Mouse (Mus musculus) heart, postnatal 0 days (tissue): ENCODE results near the gene Kndc1. TPM values are rescaled to one million over a fixed set of nuclear protein-coding genes. Genes with fewer than 3 reads are reported as not detected.

Experiments
- ATAC-seq: fragments of 200-750 bp; cut with Nextera tagmentation; 2 replicates; pipeline ENCODE4 v1.8.0; 2017; ENCODE audit warnings: low read depth, moderate number of reproducible peaks, moderate library complexity; ENCODE audit not compliant: insufficient read depth
- DNase-seq: peaks from one replicate; pipeline ENCODE4 v3.0.0-alpha.2; 2016; ENCODE audit warnings: low spot score
- H3K27ac ChIP-seq: fragments of 300-500 bp; sonication (generic); 2 replicates; pipeline ENCODE4 v1.5.1; 2014; ENCODE audit warnings: low read depth, mild to moderate bottlenecking
- H3K27me3 ChIP-seq: fragments of 300-500 bp; sonication (generic); 2 replicates; pipeline ENCODE4 v1.6.1; 2014; ENCODE audit warnings: low read length, mixed read lengths; ENCODE audit not compliant: control insufficient read depth, insufficient read depth
- H3K36me3 ChIP-seq: fragments of 300-500 bp; sonication (generic); replicated peaks from 2 replicates; pipeline ENCODE4 v1.6.1; 2014; ENCODE audit warnings: low read length, mixed read lengths; ENCODE audit not compliant: control insufficient read depth, insufficient read depth
- H3K4me1 ChIP-seq: fragments of 300-500 bp; sonication (generic); 2 replicates; pipeline ENCODE4 v1.6.1; 2014; ENCODE audit warnings: antibody characterized with exemption; ENCODE audit not compliant: control insufficient read depth, insufficient read depth
- H3K4me2 ChIP-seq: fragments of 300-500 bp; sonication (generic); 2 replicates; pipeline ENCODE4 v1.6.1; 2014; ENCODE audit warnings: low read depth, mild to moderate bottlenecking, low read length, moderate library complexity
- H3K4me3 ChIP-seq: fragments of 300-500 bp; sonication (generic); 2 replicates; pipeline ENCODE4 v1.5.1; 2014; ENCODE audit warnings: low read depth, low read length
- H3K9ac ChIP-seq: fragments of 300-500 bp; sonication (generic); replicated peaks from 2 replicates; pipeline ENCODE4 v1.6.1; 2014; ENCODE audit warnings: low read depth, low read length, mixed read lengths
- H3K9me3 ChIP-seq: fragments of 300-500 bp; sonication (generic); replicated peaks from 2 replicates; pipeline ENCODE4 v1.6.1; 2016; ENCODE audit warnings: low read length; ENCODE audit not compliant: control insufficient read depth
- CTCF ChIP-seq: IDR thresholded peaks from 2 replicates; pipeline ENCODE4 v1.5.1; 2016; ENCODE audit warnings: antibody characterized with exemption, control low read depth, low read depth
- EP300 ChIP-seq: IDR thresholded peaks from 2 replicates; pipeline ENCODE4 v1.6.1; 2016; ENCODE audit warnings: antibody characterized with exemption, low read depth
- WGBS: fragments of 180-500 bp; shearing (Covaris S2); extraction: QIAGEN DNeasy Blood & Tissue Kit; methylation state at CpG from one replicate; pipeline ENCODE4 v1.1.7; 2014; 5-methylcytosine and 5-hydroxymethylcytosine counted together
- polyA plus RNA-seq: library from polyadenylated mRNA; unstranded; fragments of >200 nt; fragmentation: Nextera tagmentation; extraction: Ambion mirVana; gene quantifications from 2 replicates; pipeline ENCODE4 v1.2.1, GENCODE M21; 2015
- total RNA-seq: library from RNA; depleted of rRNA; stranded (reverse); fragments of >200 nt; gene quantifications from 2 replicates; pipeline ENCODE4 v1.2.3, GENCODE M21; 2014; ENCODE audit warnings: low replicate concordance

Gene Kndc1
- total and polyA plus RNA-seq, 2 experiments from 2014 or later, result not detected

DNA sequence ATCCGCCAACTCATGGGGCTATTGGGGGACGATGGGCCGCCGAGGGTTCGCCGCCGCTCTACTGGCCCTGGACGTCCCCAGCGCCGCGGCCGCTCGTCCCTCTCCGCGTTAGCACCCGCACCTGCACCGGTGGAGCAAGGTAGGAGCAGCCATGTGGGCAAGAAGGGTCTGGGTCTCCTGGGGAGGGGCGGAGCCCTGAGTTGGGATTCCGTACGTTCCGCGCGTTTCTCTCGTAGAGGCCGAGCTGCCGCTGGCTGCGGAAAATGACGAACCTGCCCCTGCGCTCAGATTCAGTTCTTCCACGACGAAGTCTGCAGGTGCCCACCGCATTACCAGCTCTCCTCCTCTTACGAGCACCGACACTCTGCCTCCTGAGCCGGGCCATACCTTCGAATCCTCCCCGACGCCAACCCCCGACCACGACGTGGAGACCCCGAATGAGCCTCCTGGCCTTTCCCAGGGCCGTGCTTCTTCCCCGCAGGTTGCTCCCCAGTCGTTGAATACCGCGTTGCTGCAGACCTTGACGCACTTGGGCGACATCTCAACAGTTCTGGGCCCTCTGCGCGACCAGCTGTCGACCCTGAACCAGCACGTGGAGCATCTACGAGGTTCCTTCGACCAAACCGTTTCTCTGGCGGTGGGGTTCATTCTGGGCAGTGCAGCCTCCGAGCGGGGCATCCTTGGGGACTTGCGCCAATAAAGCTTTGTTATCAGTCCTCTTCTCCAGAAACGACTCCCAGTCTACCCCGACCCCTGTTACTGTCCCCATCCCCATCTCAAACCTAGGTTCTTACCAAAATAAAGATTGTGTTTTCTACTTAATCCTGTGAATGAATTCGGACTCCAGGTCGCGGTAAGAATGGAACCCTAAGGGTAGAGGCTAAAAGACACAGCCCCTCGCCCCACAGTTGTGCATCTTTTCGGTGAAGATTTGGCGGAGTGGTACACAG, 50.1 kb downstream of the Kndc1 start:
- peaks cover 73% of the 10 kb centered on the region for H3K27me3 ChIP-seq
- 5% methylated on average over 68 of the region's 68 CpGs for whole genome bisulfite sequencing
- no peak for DNase-seq
- no peak overlapping the region for H3K9ac ChIP-seq
- 0 out of 2 replicates have a peak, but pooled peaks have one; percentile 10 for ATAC-seq
- H3K27ac ChIP-seq, result no peak overlapping the region
- no peaks in the 10 kb centered on the region for H3K36me3 ChIP-seq
- peak overlapping the region; percentile 54 for H3K4me2 ChIP-seq
- H3K4me1 ChIP-seq, result 0 out of 2 replicates have a peak, but pooled peaks cover 3% of the 10 kb centered on the region
- peak overlapping the region; percentile 37 for H3K4me3 ChIP-seq
- TF ChIP-seq EP300, result no peak
- no peak for TF ChIP-seq CTCF
- no peaks in the 10 kb centered on the region for H3K9me3 ChIP-seq

DNA sequence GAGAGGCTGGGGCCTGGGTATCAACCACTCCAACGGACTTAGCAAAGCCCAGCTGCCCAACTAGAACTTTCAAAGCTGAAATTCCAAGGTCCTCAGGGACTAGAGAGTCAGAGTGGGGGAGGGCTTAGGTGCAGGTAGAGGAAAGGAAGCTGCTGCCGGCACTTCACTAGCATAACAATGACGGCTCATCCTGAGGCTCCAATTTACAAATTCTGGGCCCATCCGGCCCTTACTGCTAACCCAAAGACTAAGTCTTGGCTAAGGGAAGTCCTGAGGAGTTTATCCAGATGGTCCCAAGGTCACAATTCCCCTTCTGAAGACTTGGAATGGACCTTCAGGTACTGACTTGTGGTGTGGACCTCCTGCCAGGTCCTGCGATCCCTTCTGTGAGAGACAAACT, 51.0 kb downstream of the Kndc1 start:
- H3K4me3 ChIP-seq, result no peak overlapping the region
- DNase-seq, result no peak
- no peaks in the 10 kb centered on the region for H3K9me3 ChIP-seq
- H3K4me1 ChIP-seq, result 0 out of 2 replicates have a peak, but pooled peaks cover 3% of the 10 kb centered on the region
- WGBS, result 29% methylated on average over 5 of the region's 5 CpGs
- no peak overlapping the region for H3K27ac ChIP-seq
- ATAC-seq, result no peak
- no peaks in the 10 kb centered on the region for H3K36me3 ChIP-seq
- H3K9ac ChIP-seq, result no peak overlapping the region
- no peak for TF ChIP-seq EP300
- no peak for TF ChIP-seq CTCF
- H3K27me3 ChIP-seq, result peaks cover 70% of the 10 kb centered on the region
- no peak overlapping the region for H3K4me2 ChIP-seq

- no peak overlapping the region for H3K4me2 ChIP-seq
- peaks cover 65% of the 10 kb centered on the region for H3K27me3 ChIP-seq
- WGBS, result 35% methylated on average over 5 of the region's 5 CpGs
- H3K9ac ChIP-seq, result no peak overlapping the region
- peaks cover 4% of the 10 kb centered on the region; the same call in 1 of the 2 replicates for H3K4me1 ChIP-seq
- H3K4me3 ChIP-seq, result no peak overlapping the region
- DNase-seq (no peak), ATAC-seq (no peak)
- no peaks in the 10 kb centered on the region for H3K36me3 ChIP-seq
- TF ChIP-seq EP300, result no peak
- TF ChIP-seq CTCF, result no peak
- no peak overlapping the region for H3K27ac ChIP-seq
- no peaks in the 10 kb centered on the region for H3K9me3 ChIP-seq
Observed at GRCm38 (mm10) chr7:139946032-139946431, 51.5 kb downstream of the Kndc1 start.

GRCm38 (mm10) chr7:139949893-139950282, 55.4 kb downstream of the Kndc1 start:
- H3K36me3 ChIP-seq, result no peaks in the 10 kb centered on the region
- ATAC-seq (peak; percentile 81), DNase-seq (peak; percentile 73)
- WGBS, result under 1% methylated on average over 15 of the region's 15 CpGs
- peak overlapping the region; percentile 44 for H3K27ac ChIP-seq
- H3K27me3 ChIP-seq, result peaks cover 28% of the 10 kb centered on the region
- H3K4me2 ChIP-seq, result peak overlapping the region; percentile 67
- peak overlapping the region; percentile 69 for H3K4me3 ChIP-seq
- no peaks in the 10 kb centered on the region for H3K9me3 ChIP-seq
- peak; percentile 46 for TF ChIP-seq CTCF
- TF ChIP-seq EP300, result no peak
- peak overlapping the region; percentile 55 for H3K9ac ChIP-seq
- peaks cover 3% of the 10 kb centered on the region; the same call in 1 of the 2 replicates for H3K4me1 ChIP-seq

GRCm38 (mm10) chr7:139950283-139950971, 55.9 kb downstream of the Kndc1 start:
- Histone ChIP-seq H3K4me1 (peaks cover 3% of the 10 kb centered on the region; the same call in 1 of the 2 replicates), H3K9me3 (no peaks in the 10 kb centered on the region), H3K27me3 (peaks cover 22% of the 10 kb centered on the region), H3K4me3 (peak overlapping the region; percentile 69), H3K27ac (peak overlapping the region; percentile 44), H3K4me2 (peak overlapping the region; percentile 67), H3K36me3 (no peaks in the 10 kb centered on the region), H3K9ac (peak overlapping the region; percentile 55)
- ATAC-seq, result peak; percentile 78
- WGBS, result under 1% methylated on average over 33 of the region's 33 CpGs
- DNase-seq, result peak; percentile 73
- no peak for TF ChIP-seq CTCF
- no peak for TF ChIP-seq EP300
